Mouse (Mus musculus) MEL (cell line): ENCODE measurements at regions not wholly inside any gene's neighbourhood (a gene's known extent, or its start where the extent isn't known, plus 50 kb on each side); places are given as distances from the start of the nearest gene placed in this dataset.

ENCODE experiments used
- DNase-seq: peaks from one replicate; pipeline ENCODE4 v3.0.0; 2011; ENCODE audit warnings: low read depth, low spot score
- H3K27ac ChIP-seq: 2 replicates; pipeline ENCODE4 v1.5.1; 2012; ENCODE audit warnings: low read depth, mild to moderate bottlenecking, control low read depth, low read length, moderate library complexity; ENCODE audit not compliant: control insufficient read depth
- H3K27me3 ChIP-seq, 2 experiments: fragments of 150-350 bp in 1 of 2; sonication (generic) in 1 of 2; 2 replicates each; pipeline ENCODE4 v1.6.1; 2012; ENCODE audit warnings: low read length in 2 of 2, mild to moderate bottlenecking in 2 of 2, improper control_type of control experiment in 1 of 2, moderate library complexity in 1 of 2; ENCODE audit not compliant: insufficient read depth in 2 of 2, control insufficient read depth in 1 of 2
- H3K36me3 ChIP-seq, 2 experiments: 2 replicates each; pipeline ENCODE4 v1.6.1; 2012 to 2014; ENCODE audit warnings: low read length in 2 of 2, improper control_type of control experiment in 1 of 2, inconsistent platforms in 1 of 2, mild to moderate bottlenecking in 1 of 2; ENCODE audit not compliant: insufficient read depth in 2 of 2, control insufficient read depth in 1 of 2
- H3K4me1 ChIP-seq, 2 experiments: fragments of 150-350 bp in 1 of 2; sonication (generic) in 1 of 2; 2 replicates each; pipeline ENCODE4 v1.6.1; 2012; ENCODE audit warnings: low read length in 2 of 2, improper control_type of control experiment in 1 of 2, mild to moderate bottlenecking in 1 of 2; ENCODE audit not compliant: insufficient read depth in 2 of 2, control insufficient read depth in 1 of 2
- H3K4me3 ChIP-seq, 2 experiments: fragments of 150-350 bp in 1 of 2; sonication (generic) in 1 of 2; 2 replicates each; pipeline ENCODE4 v1.5.1; 2012; ENCODE audit warnings: low read depth in 2 of 2, low read length in 2 of 2, mild to moderate bottlenecking in 2 of 2, moderate library complexity in 2 of 2, control low read depth in 1 of 2, improper control_type of control experiment in 1 of 2; ENCODE audit not compliant: control insufficient read depth in 1 of 2, insufficient read depth in 1 of 2
- H3K79me2 ChIP-seq: 2 replicates; pipeline ENCODE4 v1.6.1; 2012; ENCODE audit warnings: mild to moderate bottlenecking, low read length, moderate library complexity; ENCODE audit not compliant: control insufficient read depth, poor library complexity, insufficient read depth
- H3K9ac ChIP-seq: 2 replicates; pipeline ENCODE4 v1.6.1; 2012; ENCODE audit warnings: low read depth, mild to moderate bottlenecking, control low read depth, low read length, moderate library complexity; ENCODE audit not compliant: control insufficient read depth, poor library complexity, severe bottlenecking
- H3K9me3 ChIP-seq: fragments of 150-350 bp; sonication (generic); replicated peaks from 2 replicates; pipeline ENCODE4 v1.6.1; 2012; ENCODE audit warnings: mild to moderate bottlenecking, low read length, improper control_type of control experiment, moderate library complexity; ENCODE audit not compliant: insufficient read depth
- CHD2 ChIP-seq: IDR thresholded peaks from 2 replicates; pipeline ENCODE4 v1.6.1; 2011; ENCODE audit warnings: low read length, improper control_type of control experiment
- ELF1 ChIP-seq: IDR thresholded peaks from 2 replicates; pipeline ENCODE4 v1.6.1; 2014; ENCODE audit warnings: low read depth, mild to moderate bottlenecking, inconsistent platforms, low read length, improper control_type of control experiment, moderate library complexity
- EP300 ChIP-seq, 2 experiments: IDR thresholded peaks; 2 replicates each; pipeline ENCODE4 v1.6.1; 2011; ENCODE audit warnings: improper control_type of control experiment in 2 of 2, low read length in 2 of 2, low read depth in 1 of 2, mild to moderate bottlenecking in 1 of 2
- GABPA ChIP-seq: IDR thresholded peaks from 2 replicates; pipeline ENCODE4 v1.6.1; 2012; ENCODE audit warnings: low read depth, mild to moderate bottlenecking, inconsistent platforms, low read length, improper control_type of control experiment, moderate library complexity
- JUND ChIP-seq: IDR thresholded peaks from 2 replicates; pipeline ENCODE4 v1.6.1; 2011; ENCODE audit warnings: low read depth, mild to moderate bottlenecking, improper control_type of control experiment, low read length
- MAZ ChIP-seq: IDR thresholded peaks from 2 replicates; pipeline ENCODE4 v1.6.1; 2012; ENCODE audit warnings: low read depth, mild to moderate bottlenecking, inconsistent platforms, low read length, improper control_type of control experiment
- MEF2A ChIP-seq: IDR thresholded peaks from 2 replicates; pipeline ENCODE4 v1.6.1; 2014; ENCODE audit warnings: low read depth, mild to moderate bottlenecking, inconsistent platforms, low read length, improper control_type of control experiment; ENCODE audit not compliant: poor library complexity, insufficient replicate concordance, severe bottlenecking; ENCODE audit errors: extremely low read depth
- MXI1 ChIP-seq: IDR thresholded peaks from 2 replicates; pipeline ENCODE4 v1.6.1; 2011; ENCODE audit warnings: mild to moderate bottlenecking, low read depth, low read length, improper control_type of control experiment
- MYB ChIP-seq: IDR thresholded peaks from 2 replicates; pipeline ENCODE4 v1.6.1; 2011; ENCODE audit warnings: mild to moderate bottlenecking, low read depth, low read length, improper control_type of control experiment
- MYC ChIP-seq: IDR thresholded peaks from 2 replicates; pipeline ENCODE4 v1.6.1; 2011; ENCODE audit warnings: low read depth, mild to moderate bottlenecking, low read length, improper control_type of control experiment, moderate library complexity
- NRF1 ChIP-seq: IDR thresholded peaks from 2 replicates; pipeline ENCODE4 v1.6.1; 2014; ENCODE audit warnings: low read depth, mild to moderate bottlenecking, inconsistent platforms, low read length, improper control_type of control experiment, moderate library complexity; ENCODE audit not compliant: poor library complexity, insufficient read depth, severe bottlenecking
- POLR2A ChIP-seq, 2 experiments: IDR thresholded peaks; 2 replicates each; pipeline ENCODE4 v1.6.1; 2011 to 2012; ENCODE audit warnings: low read length in 2 of 2, mild to moderate bottlenecking in 2 of 2, control low read depth in 1 of 2, improper control_type of control experiment in 1 of 2, low read depth in 1 of 2, moderate library complexity in 1 of 2; ENCODE audit not compliant: control insufficient read depth in 1 of 2, insufficient read depth in 1 of 2, poor library complexity in 1 of 2
- POLR2AphosphoS2 ChIP-seq: IDR thresholded peaks from 2 replicates; pipeline ENCODE4 v1.6.1; 2011; ENCODE audit warnings: low read length, improper control_type of control experiment
- POLR2AphosphoS5 ChIP-seq: IDR thresholded peaks from 2 replicates; pipeline ENCODE4 v1.6.1; 2012; ENCODE audit warnings: low read depth, borderline replicate concordance, mild to moderate bottlenecking, inconsistent platforms, low read length, moderate library complexity, mixed read lengths
- SIN3A ChIP-seq: IDR thresholded peaks from 2 replicates; pipeline ENCODE4 v1.6.1; 2012; ENCODE audit warnings: low read length, improper control_type of control experiment, inconsistent platforms
- SMC3 ChIP-seq: IDR thresholded peaks from 2 replicates; pipeline ENCODE4 v1.6.1; 2011; ENCODE audit warnings: low read depth, low read length, improper control_type of control experiment
- TCF12 ChIP-seq: IDR thresholded peaks from 2 replicates; pipeline ENCODE4 v1.6.1; 2014; ENCODE audit warnings: low read depth, mild to moderate bottlenecking, inconsistent platforms, low read length, improper control_type of control experiment, moderate library complexity
- USF2 ChIP-seq, 2 experiments: IDR thresholded peaks; 2 replicates each; pipeline ENCODE4 v1.6.1; 2011 to 2012; ENCODE audit warnings: improper control_type of control experiment in 2 of 2, low read length in 2 of 2, borderline replicate concordance in 1 of 2, inconsistent platforms in 1 of 2, low read depth in 1 of 2, mild to moderate bottlenecking in 1 of 2; ENCODE audit not compliant: insufficient read depth in 1 of 2
- ZC3H11A ChIP-seq: IDR thresholded peaks from 2 replicates; pipeline ENCODE4 v1.6.1; 2012; ENCODE audit warnings: low read depth, mild to moderate bottlenecking, inconsistent platforms, low read length, improper control_type of control experiment
- ZKSCAN1 ChIP-seq: IDR thresholded peaks from 2 replicates; pipeline ENCODE4 v1.6.1; 2012; ENCODE audit warnings: low read depth, mild to moderate bottlenecking, inconsistent platforms, low read length, improper control_type of control experiment, moderate library complexity
- ZMIZ1 ChIP-seq: IDR thresholded peaks from 2 replicates; pipeline ENCODE4 v1.6.1; 2012; ENCODE audit warnings: low read depth, mild to moderate bottlenecking, inconsistent platforms, low read length, improper control_type of control experiment, moderate library complexity
- ZNF384 ChIP-seq: IDR thresholded peaks from 2 replicates; pipeline ENCODE4 v1.6.1; 2012; ENCODE audit warnings: low read depth, mild to moderate bottlenecking, inconsistent platforms, low read length, improper control_type of control experiment

DNA sequence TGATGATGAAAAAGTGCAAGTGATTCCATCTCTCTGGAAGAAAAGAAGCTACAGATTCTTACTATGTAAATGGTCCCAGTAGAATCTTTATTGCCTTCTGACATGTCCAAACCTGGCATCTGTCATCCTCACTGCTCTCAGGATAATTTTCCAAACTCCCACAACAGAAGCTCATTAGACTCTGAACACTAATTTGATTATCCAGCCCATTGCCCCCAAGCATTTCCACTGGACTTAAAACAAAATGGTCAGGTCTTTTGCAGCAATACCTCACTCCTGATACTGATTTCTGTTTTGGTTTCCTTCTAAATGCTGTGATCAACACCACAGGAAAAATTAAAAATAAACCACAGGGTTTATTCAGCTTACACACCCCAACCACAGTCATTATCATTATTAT lies 171.5 kb upstream of the Chodl start:
- Histone ChIP-seq H3K4me3 (no peak overlapping the region), H3K27me3 (no peaks in the 10 kb centered on the region), H3K27ac (no peak overlapping the region), H3K79me2 (no peaks in the 10 kb centered on the region), H3K36me3 (no peaks in the 10 kb centered on the region), H3K4me1 (no peaks in the 10 kb centered on the region), H3K9me3 (no peaks in the 10 kb centered on the region), H3K9ac (no peak overlapping the region)
- TF ChIP-seq CHD2, result no peak
- no peak for TF ChIP-seq ELF1
- TF ChIP-seq SIN3A, result no peak
- no peak for TF ChIP-seq SMC3
- no peak for TF ChIP-seq GABPA
- no peak for TF ChIP-seq MEF2A
- TF ChIP-seq ZNF384, result no peak
- no peak for TF ChIP-seq NRF1
- no peak for DNase-seq

DNA sequence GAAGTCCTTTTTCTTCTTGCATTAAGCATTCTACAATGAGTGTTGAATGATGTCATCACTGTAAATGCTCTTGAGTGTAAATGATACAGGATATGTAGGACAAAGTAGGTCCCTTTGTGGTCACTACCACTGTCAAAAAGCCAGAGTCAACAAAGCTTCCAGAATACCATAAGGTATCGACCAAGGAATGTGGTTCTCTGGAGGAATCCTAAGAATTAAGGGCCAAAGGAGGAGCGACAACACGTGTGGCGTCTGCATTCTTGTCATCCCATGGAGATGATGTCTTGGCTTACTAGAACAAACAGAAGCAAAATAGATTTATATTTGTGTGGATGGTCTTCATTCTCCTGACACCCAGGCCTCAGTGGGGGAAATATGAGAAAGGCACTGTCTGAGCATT lies 161.4 kb upstream of the D16Ertd472e start:
- no peaks in the 10 kb centered on the region for H3K36me3 ChIP-seq
- H3K4me1 ChIP-seq, result no peaks in the 10 kb centered on the region
- no peaks in the 10 kb centered on the region for H3K79me2 ChIP-seq
- TF ChIP-seq GABPA (no peak), ZMIZ1 (no peak), ZKSCAN1 (no peak), SMC3 (no peak), MAZ (no peak), MYC (no peak), POLR2AphosphoS5 (no peak), ZC3H11A (no peak), MXI1 (no peak), TCF12 (no peak), JUND (no peak), POLR2AphosphoS2 (no peak), ZNF384 (no peak), EP300 (IDR thresholded peaks at IDR 0.05; ENCODE audit: low read depth in 1 of 2, low read length in 2 of 2) (no peak), NRF1 (no peak), POLR2A (IDR thresholded peaks at IDR 0.05; ENCODE audit: control insufficient read depth in 1 of 2, insufficient read depth in 1 of 2, low read depth in 1 of 2, low read length in 2 of 2, poor library complexity in 1 of 2) (no peak), USF2 (IDR thresholded peaks at IDR 0.05; ENCODE audit: borderline replicate concordance in 1 of 2, insufficient read depth in 1 of 2, low read depth in 1 of 2, low read length in 2 of 2) (no peak), MYB (no peak), ELF1 (no peak)
- H3K4me3 ChIP-seq, result no peak overlapping the region
- H3K27me3 ChIP-seq, result no peaks in the 10 kb centered on the region
- H3K9ac ChIP-seq, result no peak overlapping the region
- H3K9me3 ChIP-seq, result no peaks in the 10 kb centered on the region
- no peak overlapping the region for H3K27ac ChIP-seq
- DNase-seq, result no peak
